Mouse (Mus musculus) adrenal gland, adult 8-10 months (tissue): ENCODE results near the gene BC025920. TPM values are rescaled to one million over a fixed set of nuclear protein-coding genes. Genes with fewer than 3 reads are reported as not detected.
"Not testable (repeated sequence)": the region's sequence is repeated elsewhere in the genome, so short reads cannot be mapped to it uniquely, and the experiment has no call there.

Source experiments
- DNase-seq: peaks from one replicate; pipeline ENCODE4 v3.0.0; 2022
- total RNA-seq, 4 experiments: library from RNA; stranded (reverse); gene quantifications; 2 replicates each; pipeline ENCODE4 v1.2.4; 2022

The BC025920 gene
- total RNA-seq, 4 experiments from 2014 or later = 1.2 to 1.7 (median 1.3) TPM

- no peak for DNase-seq
These were observed 1.8 kb upstream of the BC025920 start for GRCm38 (mm10) chr10:81604019-81604967.

GRCm38 (mm10) chr10:81604968-81605665, 953 bp upstream of the BC025920 start:
- peak; percentile 78 for DNase-seq

GRCm38 (mm10) chr10:81605666-81605973, 450 bp upstream of the BC025920 start:
- DNase-seq = no peak

GRCm38 (mm10) chr10:81608308-81608707, 2.2 kb downstream of the BC025920 start:
- DNase-seq = no peak

- no peak for DNase-seq
These were observed 6.7 kb downstream of the BC025920 start for GRCm38 (mm10) chr10:81612779-81613178.

GRCm38 (mm10) chr10:81615486-81615885, 9.4 kb downstream of the BC025920 start:
- DNase-seq = no peak

- DNase-seq = no peak
These were observed 13.9 kb downstream of the BC025920 start for GRCm38 (mm10) chr10:81619976-81620375.

- no peak for DNase-seq
These were observed 14.7 kb downstream of the BC025920 start for GRCm38 (mm10) chr10:81620786-81621185.

GRCm38 (mm10) chr10:81623441-81623840, 17.4 kb downstream of the BC025920 start:
- no peak for DNase-seq

GRCm38 (mm10) chr10:81626101-81626993, 20.3 kb downstream of the BC025920 start:
- no peak for DNase-seq

GRCm38 (mm10) chr10:81626994-81627835, 21.1 kb downstream of the BC025920 start, which contains the start of gene Sirt6:
Sirt6 (minus strand) TSS chr10:81627797.
- DNase-seq = peak; percentile 93

GRCm38 (mm10) chr10:81627836-81628220, 21.8 kb downstream of the BC025920 start:
- DNase-seq = no peak

- DNase-seq = no peak
These were observed 22.3 kb downstream of the BC025920 start, which contains the start of gene Ankrd24 for GRCm38 (mm10) chr10:81628390-81628789. Ankrd24 (plus strand) TSS chr10:81628540.

GRCm38 (mm10) chr10:81633253-81634099, 27.4 kb downstream of the BC025920 start:
- peak; percentile 85 for DNase-seq

- no peak for DNase-seq
These were observed 30.3 kb downstream of the BC025920 start for GRCm38 (mm10) chr10:81636338-81636737.

- no peak for DNase-seq
These were observed 32.0 kb downstream of the BC025920 start for GRCm38 (mm10) chr10:81638101-81638500.

GRCm38 (mm10) chr10:81640825-81641224, 34.8 kb downstream of the BC025920 start:
- DNase-seq = not testable (repeated sequence)

- DNase-seq = no peak
These were observed 35.5 kb downstream of the BC025920 start for GRCm38 (mm10) chr10:81641566-81641965.

- DNase-seq = no peak
These were observed 36.0 kb downstream of the BC025920 start for GRCm38 (mm10) chr10:81641978-81642647.
